Mouse (Mus musculus) embryonic facial prominence, embryonic 11.5 days (tissue): ENCODE measurements around the gene Tmem190. TPM values are rescaled to one million over a fixed set of nuclear protein-coding genes. Genes with fewer than 3 reads are reported as not detected.

Source experiments
- ATAC-seq: fragments of 200-750 bp; cut with Nextera tagmentation; replicated peaks from 2 replicates; pipeline ENCODE4 v1.8.0; 2017; ENCODE audit warnings: low read depth; ENCODE audit not compliant: insufficient number of reproducible peaks, low FRiP score, low TSS enrichment
- DNase-seq: peaks from one replicate; pipeline ENCODE4 v3.0.0-alpha.2; 2015; ENCODE audit warnings: low spot score
- H3K27ac ChIP-seq: fragments of 300-500 bp; sonication (generic); replicated peaks from 2 replicates; pipeline ENCODE4 v1.5.1; 2014; ENCODE audit warnings: mild to moderate bottlenecking, low read depth, low read length, control low read depth
- H3K27me3 ChIP-seq: fragments of 300-500 bp; sonication (generic); 2 replicates; pipeline ENCODE4 v1.6.1; 2014; ENCODE audit warnings: mild to moderate bottlenecking, low read length, moderate library complexity, mixed read lengths; ENCODE audit not compliant: control insufficient read depth, insufficient read depth
- H3K36me3 ChIP-seq: fragments of 300-500 bp; sonication (generic); replicated peaks from 2 replicates; pipeline ENCODE4 v1.6.1; 2014; ENCODE audit warnings: low read depth, mild to moderate bottlenecking, low read length, moderate library complexity, mixed read lengths; ENCODE audit not compliant: control insufficient read depth, insufficient read depth
- H3K4me1 ChIP-seq: fragments of 300-500 bp; sonication (generic); 2 replicates; pipeline ENCODE4 v1.6.1; 2014; ENCODE audit warnings: low read length, mixed read lengths; ENCODE audit not compliant: control insufficient read depth, insufficient read depth
- H3K4me2 ChIP-seq: fragments of 300-500 bp; sonication (generic); 2 replicates; pipeline ENCODE4 v1.6.1; 2014; ENCODE audit warnings: low read depth, mild to moderate bottlenecking, control low read depth, low read length, moderate library complexity
- H3K4me3 ChIP-seq: fragments of 300-500 bp; sonication (generic); 2 replicates; pipeline ENCODE4 v1.5.1; 2014; ENCODE audit warnings: low read depth, low read length, control low read depth
- H3K9ac ChIP-seq: fragments of 300-500 bp; sonication (generic); replicated peaks from 2 replicates; pipeline ENCODE4 v1.6.1; 2014; ENCODE audit warnings: mild to moderate bottlenecking, control low read depth, low read length
- H3K9me3 ChIP-seq: fragments of 300-500 bp; sonication (generic); replicated peaks from 2 replicates; pipeline ENCODE4 v1.6.1; 2016; ENCODE audit warnings: mild to moderate bottlenecking, low read length, inconsistent platforms, mixed read lengths; ENCODE audit not compliant: control insufficient read depth
- WGBS: fragments of 180-500 bp; shearing (Covaris S2); extraction: QIAGEN DNeasy Blood & Tissue Kit; methylation state at CpG from one replicate; pipeline ENCODE4 v1.1.7; 2014; 5-methylcytosine and 5-hydroxymethylcytosine counted together
- polyA plus RNA-seq: library from polyadenylated mRNA; unstranded; fragments of >200 nt; fragmentation: Nextera tagmentation; extraction: Ambion mirVana; gene quantifications from 2 replicates; pipeline ENCODE4 v1.2.1, GENCODE M21; 2014

Gene Tmem190
- polyA plus RNA-seq, 1 experiment from 2014 or later, result not detected

GRCm38 (mm10) chr7:4751971-4752820 lies 30.5 kb upstream of the Tmem190 start:
- H3K36me3 ChIP-seq, result no peaks in the 10 kb centered on the region
- DNase-seq (peak; percentile 83), ATAC-seq (peak; percentile 70)
- WGBS, result 2% methylated on average over 30 of the region's 30 CpGs
- peak overlapping the region; percentile 32 for H3K4me2 ChIP-seq
- H3K27me3 ChIP-seq, result no peaks in the 10 kb centered on the region
- peak overlapping the region; percentile 21 for H3K4me3 ChIP-seq
- no peaks in the 10 kb centered on the region for H3K4me1 ChIP-seq
- peak overlapping the region; percentile 9 for H3K27ac ChIP-seq
- H3K9me3 ChIP-seq, result no peaks in the 10 kb centered on the region
- H3K9ac ChIP-seq, result peak overlapping the region; percentile 11; the same call in 1 of the 2 replicates

GRCm38 (mm10) chr7:4752821-4753570 lies 29.7 kb upstream of the Tmem190 start, which contains the start of gene Cox6b2:
Gene Cox6b2 (minus strand): TSS chr7:4753094.
- H3K4me3 ChIP-seq, result peak within 1 kb of the TSS; percentile 21
- DNase-seq (peak; percentile 95), ATAC-seq (peak; percentile 93)
- peak within 1 kb of the TSS; percentile 11; the same call in 1 of the 2 replicates for H3K9ac ChIP-seq
- 4% methylated on average over 24 of the region's 24 CpGs for WGBS
- no peaks in the 10 kb centered on the region for H3K27me3 ChIP-seq
- H3K27ac ChIP-seq, result peak within 1 kb of the TSS; percentile 9
- H3K4me2 ChIP-seq, result peak within 1 kb of the TSS; percentile 32
- no peaks in the 10 kb centered on the region for H3K9me3 ChIP-seq
- no peaks in the 10 kb centered on the region for H3K4me1 ChIP-seq
- H3K36me3 ChIP-seq, result no peaks in the 10 kb centered on the region

GRCm38 (mm10) chr7:4759670-4760069 lies 23.1 kb upstream of the Tmem190 start:
- Histone ChIP-seq H3K27me3 (no peaks in the 10 kb centered on the region), H3K4me1 (no peaks in the 10 kb centered on the region), H3K36me3 (no peaks in the 10 kb centered on the region), H3K4me2 (no peak overlapping the region), H3K9me3 (no peaks in the 10 kb centered on the region), H3K9ac (no peak overlapping the region), H3K27ac (no peak overlapping the region), H3K4me3 (no peak overlapping the region)
- ATAC-seq, result no peak
- 57% methylated on average over 1 of the region's 1 CpGs for WGBS
- DNase-seq, result no peak

- H3K4me2 ChIP-seq, result no peak overlapping the region
- no peak overlapping the region for H3K4me3 ChIP-seq
- H3K9ac ChIP-seq, result no peak overlapping the region
- H3K9me3 ChIP-seq, result no peaks in the 10 kb centered on the region
- DNase-seq (no peak), ATAC-seq (no peak; the same call in 1 of the 2 replicates)
- WGBS, result 12% methylated on average over 4 of the region's 4 CpGs
- no peak overlapping the region for H3K27ac ChIP-seq
- no peaks in the 10 kb centered on the region for H3K4me1 ChIP-seq
- H3K27me3 ChIP-seq, result no peaks in the 10 kb centered on the region
- no peaks in the 10 kb centered on the region for H3K36me3 ChIP-seq
Measured at GRCm38 (mm10) chr7:4764946-4765710, 17.6 kb upstream of the Tmem190 start.

- H3K36me3 ChIP-seq, result no peaks in the 10 kb centered on the region
- H3K4me3 ChIP-seq, result no peak within 1 kb of the TSS
- H3K9ac ChIP-seq, result no peak within 1 kb of the TSS
- H3K27ac ChIP-seq, result no peak within 1 kb of the TSS
- H3K4me2 ChIP-seq, result no peak within 1 kb of the TSS
- H3K27me3 ChIP-seq, result peaks cover 7% of the 10 kb centered on the region
- no peaks in the 10 kb centered on the region for H3K9me3 ChIP-seq
- ATAC-seq (no peak), DNase-seq (no peak)
- WGBS, result 70% methylated on average over 4 of the region's 5 CpGs
- H3K4me1 ChIP-seq, result no peaks in the 10 kb centered on the region
Measured at GRCm38 (mm10) chr7:4771202-4771601, 11.5 kb upstream of the Tmem190 start, which contains the start of gene Fam71e2. Gene Fam71e2 (minus strand): TSS chr7:4771302.

- WGBS, result 46% methylated on average over 10 of the region's 10 CpGs
- no peaks in the 10 kb centered on the region for H3K9me3 ChIP-seq
- no peaks in the 10 kb centered on the region for H3K36me3 ChIP-seq
- peaks cover 7% of the 10 kb centered on the region; the same call in 1 of the 2 replicates for H3K4me1 ChIP-seq
- peaks cover 33% of the 10 kb centered on the region for H3K27me3 ChIP-seq
- no peak overlapping the region for H3K27ac ChIP-seq
- no peak overlapping the region for H3K4me2 ChIP-seq
- no peak for ATAC-seq
- DNase-seq, result no peak
- H3K4me3 ChIP-seq, result no peak overlapping the region
- no peak overlapping the region for H3K9ac ChIP-seq
Measured at GRCm38 (mm10) chr7:4776131-4776530, 6.6 kb upstream of the Tmem190 start.

- under 1% methylated on average over 42 of the region's 56 CpGs for WGBS
- H3K36me3 ChIP-seq, result no peaks in the 10 kb centered on the region
- no peaks in the 10 kb centered on the region for H3K9me3 ChIP-seq
- no peak overlapping the region for H3K27ac ChIP-seq
- H3K9ac ChIP-seq, result peak overlapping the region; percentile 37; the same call in 1 of the 2 replicates
- H3K4me1 ChIP-seq, result peaks cover 7% of the 10 kb centered on the region; the same call in 1 of the 2 replicates
- H3K4me3 ChIP-seq, result peak overlapping the region; percentile 18
- ATAC-seq, result peak; percentile 77
- H3K4me2 ChIP-seq, result peak overlapping the region; percentile 40
- DNase-seq, result peak; percentile 84
- peaks cover 33% of the 10 kb centered on the region for H3K27me3 ChIP-seq
Measured at GRCm38 (mm10) chr7:4776861-4777830, 5.6 kb upstream of the Tmem190 start.
